Mouse (Mus musculus) testis, adult 2 months (tissue): Measurements from ENCODE around the gene Med21. TPM values are rescaled to one million over a fixed set of nuclear protein-coding genes. Genes with fewer than 3 reads are reported as not detected.

ENCODE experiments used
- H3K27ac ChIP-seq: fragments of 200-500 bp; 2 replicates; pipeline ENCODE4 v1.5.1; 2012; ENCODE audit warnings: low read depth, low read length; ENCODE audit not compliant: control insufficient read depth, insufficient read depth
- H3K27me3 ChIP-seq: fragments of 200-500 bp; 2 replicates; pipeline ENCODE4 v1.6.1; 2012; ENCODE audit warnings: mild to moderate bottlenecking, low read length, moderate library complexity; ENCODE audit not compliant: control insufficient read depth, insufficient read depth
- H3K36me3 ChIP-seq: fragments of 200-500 bp; 2 replicates; pipeline ENCODE4 v1.6.1; 2012; ENCODE audit warnings: mild to moderate bottlenecking, low read length; ENCODE audit not compliant: control insufficient read depth, insufficient read depth
- H3K4me1 ChIP-seq: fragments of 200-500 bp; 2 replicates; pipeline ENCODE4 v1.6.1; 2012; ENCODE audit warnings: low read length; ENCODE audit not compliant: control insufficient read depth, insufficient read depth
- H3K4me3 ChIP-seq: fragments of 200-500 bp; 2 replicates; pipeline ENCODE4 v1.5.1; 2012; ENCODE audit warnings: low read depth, mild to moderate bottlenecking, low read length, moderate library complexity, mixed read lengths; ENCODE audit not compliant: control insufficient read depth
- CTCF ChIP-seq: fragments of 200-500 bp; IDR thresholded peaks from 2 replicates; pipeline ENCODE4 v1.5.1; 2012; ENCODE audit warnings: low read depth, mild to moderate bottlenecking, inconsistent platforms, low read length, moderate library complexity; ENCODE audit not compliant: control insufficient read depth, insufficient read depth, insufficient replicate concordance
- POLR2A ChIP-seq: fragments of 200-500 bp; IDR thresholded peaks from 2 replicates; pipeline ENCODE4 v1.6.1; 2012; ENCODE audit warnings: low read depth, mild to moderate bottlenecking, inconsistent platforms, low read length, moderate library complexity; ENCODE audit not compliant: control insufficient read depth
- polyA plus RNA-seq: library from polyadenylated mRNA; depleted of rRNA; stranded (reverse); fragments of >200 nt; gene quantifications from 2 replicates; pipeline ENCODE4 v1.2.3, GENCODE M21; 2012; rRNA removed

Gene Med21
- polyA plus RNA-seq, 1 experiment: 58.3 TPM

DNA sequence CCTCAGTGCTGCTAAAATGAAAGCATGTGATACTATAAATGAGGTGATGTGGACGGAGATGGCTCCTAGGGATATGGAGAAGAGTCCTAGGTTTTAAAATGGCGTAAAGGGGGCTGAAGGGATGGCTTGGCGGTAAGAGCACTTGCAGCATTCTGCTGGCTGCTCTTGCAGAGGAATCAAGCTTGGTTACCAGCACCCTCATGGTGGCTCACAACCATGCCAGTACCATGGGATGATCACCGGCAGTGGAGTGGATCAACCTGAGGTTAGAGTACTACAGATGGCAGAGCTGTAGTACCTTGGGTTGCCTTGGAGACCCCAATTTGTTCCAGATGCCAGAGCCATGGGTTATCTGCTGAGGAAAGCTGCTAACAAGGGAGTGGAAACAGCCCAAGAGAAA is 56.0 kb downstream of the Med21 start:
- no peaks in the 10 kb centered on the region for H3K36me3 ChIP-seq

More for the DNA sequence above, 56.0 kb downstream of the Med21 start:
- no peaks in the 10 kb centered on the region for H3K27me3 ChIP-seq
- no peaks in the 10 kb centered on the region for H3K4me1 ChIP-seq
- no peak overlapping the region for H3K27ac ChIP-seq
- TF ChIP-seq POLR2A: no peak
- no peak for TF ChIP-seq CTCF
- H3K4me3 ChIP-seq: no peak overlapping the region

Other genes with a start within 250 kb of the Med21 start
- 5.5 and 6.9 TPM in 2 replicates for gene Itpr2, start 140.3 kb upstream of the Med21 start, polyA plus RNA-seq
- gene Fgfr1op2, start 65.3 kb upstream of the Med21 start, polyA plus RNA-seq: 154 and 181 TPM in 2 replicates
- 34.5 and 41.8 TPM in 2 replicates for gene Ints13, start 64.7 kb upstream of the Med21 start, polyA plus RNA-seq
- gene Tm7sf3, start 277 bp downstream of the Med21 start, polyA plus RNA-seq: 4.8 and 6.5 TPM in 2 replicates
- gene Stk38l, start 82.4 kb downstream of the Med21 start, polyA plus RNA-seq: 2.7 and 3.8 TPM in 2 replicates
- gene Arntl2, start 153.5 kb downstream of the Med21 start, polyA plus RNA-seq: 2.7 and 3.0 TPM in 2 replicates
- gene Smco2, start 207.6 kb downstream of the Med21 start, polyA plus RNA-seq: 299 and 314 TPM in 2 replicates
- 9.2 and 10.9 TPM in 2 replicates for gene Ppfibp1, start 245.9 kb downstream of the Med21 start, polyA plus RNA-seq